Mouse (Mus musculus) embryonic fibroblast, embryonic 13.5 days (primary cell): ENCODE data around the gene Adipoq.

Source experiments
- CTCF ChIP-seq: IDR thresholded peaks from 2 replicates; pipeline ENCODE4 v1.5.1; 2011; ENCODE audit warnings: mild to moderate bottlenecking, control low read depth, low read length, moderate library complexity, borderline replicate concordance; ENCODE audit not compliant: insufficient read depth
- POLR2A ChIP-seq: IDR thresholded peaks from 2 replicates; pipeline ENCODE4 v1.6.1; 2011; ENCODE audit warnings: low read depth, mild to moderate bottlenecking, control low read depth, low read length, moderate library complexity

GRCm38 (mm10) chr16:23157013-23157412, 10.7 kb downstream of the Adipoq start:
- TF ChIP-seq POLR2A (no peak), CTCF (no peak)
